Mouse (Mus musculus): Measurements from ENCODE around the gene Sppl3.

GRCm38 (mm10) chr5:115146747-115147130, 135.8 kb downstream of the Sppl3 start:
- TF ChIP-seq CHD2 (IDR thresholded peaks at IDR 0.05; ENCODE audit: low read length) (no peak), SIN3A (IDR thresholded peaks at IDR 0.05; ENCODE audit: low read length) (no peak), TBP (conservative IDR thresholded peaks at IDR 0.05; ENCODE audit: low read depth, low read length) (no peak)

Measured in CH12.LX (cell line).